Mouse (Mus musculus) liver, adult 2 months (tissue): ENCODE data around the gene Olfr460. TPM values are rescaled to one million over a fixed set of nuclear protein-coding genes. Genes with fewer than 3 reads are reported as not detected.
"Not testable (repeated sequence)": the region's sequence is repeated elsewhere in the genome, so short reads cannot be mapped to it uniquely, and the experiment has no call there.

Experiments used
- DNase-seq: peaks from one replicate; pipeline ENCODE4 v3.0.0-alpha.2; 2011; ENCODE audit warnings: low read depth, low spot score; ENCODE audit errors: extremely low read depth
- H3K27ac ChIP-seq: fragments of 200-500 bp; replicated peaks from 2 replicates; pipeline ENCODE4 v1.5.1; 2012; ENCODE audit warnings: low read depth, mild to moderate bottlenecking, control low read depth, inconsistent platforms, low read length; ENCODE audit not compliant: insufficient read depth
- H3K27me3 ChIP-seq: fragments of 200-500 bp; 2 replicates; pipeline ENCODE4 v1.6.1; 2012; ENCODE audit warnings: mild to moderate bottlenecking, moderate library complexity, low read length, inconsistent platforms; ENCODE audit not compliant: control insufficient read depth, insufficient read depth
- H3K36me3 ChIP-seq: fragments of 200-500 bp; 2 replicates; pipeline ENCODE4 v1.6.1; 2012; ENCODE audit warnings: low read length, inconsistent platforms; ENCODE audit not compliant: control insufficient read depth, insufficient read depth
- H3K4me1 ChIP-seq: fragments of 200-500 bp; 2 replicates; pipeline ENCODE4 v1.6.1; 2011; ENCODE audit warnings: low read length; ENCODE audit not compliant: control insufficient read depth, insufficient read depth
- H3K4me3 ChIP-seq: fragments of 200-500 bp; 2 replicates; pipeline ENCODE4 v1.5.1; 2011; ENCODE audit warnings: low read depth, mild to moderate bottlenecking, control low read depth, low read length, moderate library complexity; ENCODE audit not compliant: insufficient read depth
- H3K79me2 ChIP-seq: fragments of 200-500 bp; 2 replicates; pipeline ENCODE4 v1.6.1; 2012; ENCODE audit warnings: inconsistent platforms, mild to moderate bottlenecking, low read length, moderate library complexity; ENCODE audit not compliant: control insufficient read depth, insufficient read depth
- H3K9ac ChIP-seq: fragments of 200-500 bp; 2 replicates; pipeline ENCODE4 v1.6.1; 2012; ENCODE audit warnings: low read depth, mild to moderate bottlenecking, control low read depth, inconsistent platforms, low read length
- CTCF ChIP-seq: fragments of 200-500 bp; IDR thresholded peaks from 2 replicates; pipeline ENCODE4 v1.5.1; 2011; ENCODE audit warnings: low read depth, low read length, control low read depth
- POLR2A ChIP-seq: fragments of 200-500 bp; IDR thresholded peaks from 2 replicates; pipeline ENCODE4 v1.6.1; 2011; ENCODE audit warnings: low read length, control low read depth; ENCODE audit not compliant: insufficient read depth; ENCODE audit errors: extremely low read depth
- WGBS: fragments of 180-500 bp; shearing (Covaris S2); methylation state at CpG from one replicate; pipeline ENCODE4 v1.1.7; 2018; 5-methylcytosine and 5-hydroxymethylcytosine counted together
- polyA plus RNA-seq: library from polyadenylated mRNA; depleted of rRNA; stranded (reverse); fragments of >200 nt; gene quantifications from 2 replicates; pipeline ENCODE4 v1.2.3, GENCODE M21; 2012
- total RNA-seq: library from RNA; depleted of rRNA; stranded (reverse); fragments of >200 nt; gene quantifications from 2 replicates; pipeline ENCODE4 v1.2.3, GENCODE M21; 2014

The Olfr460 gene
- total and polyA plus RNA-seq, 2 experiments = not detected

GRCm38 (mm10) chr6:40585645-40586044 is 16.4 kb downstream of the Olfr460 start, which contains the start of gene Clec5a:
Gene Clec5a (minus strand): TSS chr6:40585821.
- Histone ChIP-seq H3K79me2 (no peaks in the 10 kb centered on the region), H3K36me3 (no peaks in the 10 kb centered on the region), H3K27me3 (no peaks in the 10 kb centered on the region), H3K4me3 (no peak within 1 kb of the TSS), H3K9ac (no peak within 1 kb of the TSS), H3K4me1 (no peaks in the 10 kb centered on the region), H3K27ac (no peak within 1 kb of the TSS)
- no peak for DNase-seq
- TF ChIP-seq CTCF = no peak
- no peak for TF ChIP-seq POLR2A
- 66% methylated on average over 5 of the region's 5 CpGs for WGBS

GRCm38 (mm10) chr6:40588346-40588745 is 19.1 kb downstream of the Olfr460 start:
- no peaks in the 10 kb centered on the region for H3K27me3 ChIP-seq
- no peak overlapping the region for H3K9ac ChIP-seq
- H3K4me3 ChIP-seq = no peak overlapping the region
- no peak for DNase-seq
- no peaks in the 10 kb centered on the region for H3K4me1 ChIP-seq
- TF ChIP-seq POLR2A = no peak
- TF ChIP-seq CTCF = no peak
- 95% methylated on average over 2 of the region's 2 CpGs for WGBS
- no peaks in the 10 kb centered on the region for H3K79me2 ChIP-seq
- H3K27ac ChIP-seq = no peak overlapping the region
- H3K36me3 ChIP-seq = no peaks in the 10 kb centered on the region

GRCm38 (mm10) chr6:40594804-40595550 is 25.7 kb downstream of the Olfr460 start:
- H3K9ac ChIP-seq = no peak overlapping the region
- H3K79me2 ChIP-seq = no peaks in the 10 kb centered on the region
- no peaks in the 10 kb centered on the region for H3K4me1 ChIP-seq
- TF ChIP-seq POLR2A (no peak), CTCF (no peak)
- no peak for DNase-seq
- H3K36me3 ChIP-seq = no peaks in the 10 kb centered on the region
- H3K4me3 ChIP-seq = no peak overlapping the region
- H3K27me3 ChIP-seq = no peaks in the 10 kb centered on the region
- H3K27ac ChIP-seq = no peak overlapping the region
- WGBS = 62% methylated on average over 3 of the region's 3 CpGs

GRCm38 (mm10) chr6:40598546-40598945 is 29.3 kb downstream of the Olfr460 start:
- 39% methylated on average over 4 of the region's 4 CpGs for WGBS
- not testable (repeated sequence) for H3K4me3 ChIP-seq, H3K36me3 ChIP-seq, H3K27ac ChIP-seq, H3K9ac ChIP-seq, H3K79me2 ChIP-seq, H3K27me3 ChIP-seq, DNase-seq, H3K4me1 ChIP-seq

- TF ChIP-seq CTCF (no peak), POLR2A (no peak)
- Histone ChIP-seq H3K4me3 (no peak overlapping the region), H3K9ac (no peak overlapping the region), H3K27me3 (no peaks in the 10 kb centered on the region), H3K36me3 (no peaks in the 10 kb centered on the region), H3K79me2 (no peaks in the 10 kb centered on the region), H3K27ac (no peak overlapping the region), H3K4me1 (no peaks in the 10 kb centered on the region)
- DNase-seq = no peak
Measured at GRCm38 (mm10) chr6:40607431-40607830, 38.1 kb downstream of the Olfr460 start.

- Histone ChIP-seq H3K79me2 (no peaks in the 10 kb centered on the region), H3K4me1 (no peaks in the 10 kb centered on the region), H3K4me3 (no peak overlapping the region), H3K9ac (no peak overlapping the region), H3K27me3 (no peaks in the 10 kb centered on the region), H3K27ac (no peak overlapping the region), H3K36me3 (no peaks in the 10 kb centered on the region)
- WGBS = 81% methylated on average over 8 of the region's 8 CpGs
- TF ChIP-seq CTCF (no peak), POLR2A (no peak)
- DNase-seq = no peak
Measured at GRCm38 (mm10) chr6:40610244-40610643, 41.0 kb downstream of the Olfr460 start.
